Mouse (Mus musculus) C2C12 (cell line): ENCODE results near the gene Cep164.

Source experiments
- CTCF ChIP-seq: IDR thresholded peaks from one replicate; pipeline ENCODE4 v1.5.1; 2011; ENCODE audit not compliant: control insufficient read depth, insufficient read depth, insufficient read length
- MYOD1 ChIP-seq: IDR thresholded peaks from one replicate; pipeline ENCODE4 v1.6.1; 2011; ENCODE audit warnings: low read depth; ENCODE audit not compliant: control insufficient read depth, insufficient read length

GRCm38 (mm10) chr9:45877928-45878327, 49.4 kb upstream of the Cep164 start:
- TF ChIP-seq CTCF (no peak), MYOD1 (no peak)
